30 mouse cellular contexts compared by ENCODE assay signal in the genomic region with DNA sequence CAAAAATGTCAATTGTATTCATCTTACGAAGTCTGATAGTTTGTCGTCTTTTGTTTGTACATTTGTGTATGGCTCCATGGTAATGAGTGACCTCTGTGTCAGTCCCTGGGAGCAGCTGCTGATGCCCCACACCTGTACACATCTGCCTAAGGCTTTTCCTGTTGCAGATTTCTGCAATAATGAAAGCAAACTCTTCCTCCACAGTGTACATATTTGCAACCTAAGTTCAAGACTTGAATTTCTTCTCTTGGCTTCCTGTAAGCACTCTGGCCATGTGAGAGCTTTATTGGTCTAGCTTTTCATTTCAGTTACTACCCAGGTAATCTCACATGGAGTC. TPM values are rescaled to one million over a fixed set of nuclear protein-coding genes. Genes with fewer than 3 reads are reported as not detected.
"Had no signal": no experiment of that assay in that cellular context is flagged by ENCODE, and none has a peak within 500 bp of the region (broad histone marks: within the 10 kb centered on the region; RNA-seq: fewer than 3 reads in every experiment).

No protein-coding gene starts in this region.

- H3K4me1 ChIP-seq: heart, embryonic 13.5 days; heart, embryonic 15.5 days; hindbrain, embryonic 13.5 days; hindbrain, embryonic 15.5 days; kidney, embryonic 15.5 days; limb, embryonic 12.5 days; liver, embryonic 13.5 days; liver, embryonic 15.5 days had no signal

- H3K4me3 ChIP-seq: heart, embryonic 13.5 days; heart, embryonic 15.5 days; hindbrain, embryonic 13.5 days; hindbrain, embryonic 15.5 days; kidney, embryonic 15.5 days; limb, embryonic 12.5 days; liver, embryonic 13.5 days; liver, embryonic 15.5 days had no signal

- H3K27ac ChIP-seq: heart, embryonic 13.5 days; heart, embryonic 15.5 days; hindbrain, embryonic 13.5 days; hindbrain, embryonic 15.5 days; hindbrain, postnatal 0 days; kidney, embryonic 15.5 days; kidney, postnatal 0 days; limb, embryonic 12.5 days; liver, embryonic 13.5 days; liver, embryonic 15.5 days had no signal

- H3K9ac ChIP-seq: heart, embryonic 13.5 days; heart, embryonic 15.5 days; hindbrain, embryonic 13.5 days; hindbrain, embryonic 15.5 days; kidney, embryonic 15.5 days; limb, embryonic 12.5 days; liver, embryonic 13.5 days; liver, embryonic 15.5 days had no signal

- ATAC-seq: hindbrain, postnatal 0 days had no signal

- H3K36me3 ChIP-seq: heart, embryonic 13.5 days; heart, embryonic 15.5 days; hindbrain, embryonic 13.5 days; hindbrain, embryonic 15.5 days; kidney, embryonic 15.5 days; limb, embryonic 12.5 days; liver, embryonic 13.5 days; liver, embryonic 15.5 days had no signal

- DNase-seq: gastrocnemius, postnatal 14 days; gastrocnemius, postnatal 36 days; heart, adult 18-20 months; heart, postnatal 14 days; heart, postnatal 36 days; kidney, adult 11 months; kidney, adult 2 months; kidney, adult 9 months; kidney, postnatal 14 days; kidney, postnatal 36 days; layer of hippocampus, adult 9-11 months; layer of hippocampus, postnatal 36 days; left cerebral cortex, postnatal 4 days; liver; liver, embryonic 13.5 days had no signal

- H3K27me3 ChIP-seq: heart, embryonic 13.5 days; heart, embryonic 15.5 days; hindbrain, embryonic 13.5 days; hindbrain, embryonic 15.5 days; kidney, embryonic 15.5 days; limb, embryonic 12.5 days; liver, embryonic 13.5 days; liver, embryonic 15.5 days had no signal

- H3K4me2 ChIP-seq: heart, embryonic 11.5 days; heart, embryonic 13.5 days; heart, embryonic 15.5 days; hindbrain, embryonic 13.5 days; hindbrain, embryonic 15.5 days; kidney, embryonic 15.5 days; limb, embryonic 12.5 days; liver, embryonic 11.5 days; liver, embryonic 13.5 days; liver, embryonic 15.5 days had no signal

- H3K9me3 ChIP-seq: heart, embryonic 13.5 days; heart, embryonic 15.5 days; hindbrain, embryonic 13.5 days; hindbrain, embryonic 15.5 days; kidney, embryonic 15.5 days; limb, embryonic 12.5 days; liver, embryonic 13.5 days; liver, embryonic 15.5 days had no signal

RNA-seq across cellular contexts. Expression of a gene that starts 14.6 kb away (rescaled TPM):
- polyA plus RNA-seq: heart, embryonic 13.5 days; heart, embryonic 15.5 days; heart, postnatal 0 days; hindbrain, embryonic 11.5 days; hindbrain, embryonic 13.5 days; hindbrain, postnatal 0 days; large intestine, adult 2 months; liver, embryonic 13.5 days; liver, embryonic 15.5 days had no signal

RNA-seq across cellular contexts. Expression of a gene that starts 18.8 kb away (rescaled TPM):
- polyA plus RNA-seq: gonadal fat pad, adult 2 months; heart, embryonic 11.5 days; heart, embryonic 13.5 days; heart, postnatal 0 days; hindbrain, embryonic 11.5 days; hindbrain, embryonic 13.5 days; kidney, adult 2 months; kidney, postnatal 0 days; large intestine, adult 2 months; limb, embryonic 12.5 days; liver, embryonic 11.5 days; liver, embryonic 13.5 days; liver, embryonic 15.5 days had no signal

RNA-seq across cellular contexts. Expression of a gene that starts 35.3 kb away (rescaled TPM):
- polyA plus RNA-seq: gonadal fat pad, adult 2 months; heart, embryonic 11.5 days; heart, embryonic 13.5 days; heart, embryonic 15.5 days; heart, postnatal 0 days; hindbrain, embryonic 11.5 days; hindbrain, embryonic 13.5 days; hindbrain, embryonic 15.5 days; hindbrain, postnatal 0 days; kidney, adult 2 months; kidney, embryonic 15.5 days; kidney, postnatal 0 days; large intestine, adult 2 months; limb, embryonic 12.5 days; liver, embryonic 11.5 days; liver, embryonic 13.5 days; liver, embryonic 15.5 days had no signal
